Mouse (Mus musculus) adrenal gland, postnatal 0 days (tissue): ENCODE measurements around the gene Ssr1. TPM values are rescaled to one million over a fixed set of nuclear protein-coding genes. Genes with fewer than 3 reads are reported as not detected.

Experiments
- polyA plus RNA-seq: library from polyadenylated mRNA; unstranded; fragments of >200 nt; fragmentation: Nextera tagmentation; extraction: Ambion mirVana; gene quantifications from 2 replicates; pipeline ENCODE4 v1.2.1, GENCODE M21; 2015

Ssr1 gene
- polyA plus RNA-seq = 57.8 and 89.7 TPM in 2 replicates

DNA sequence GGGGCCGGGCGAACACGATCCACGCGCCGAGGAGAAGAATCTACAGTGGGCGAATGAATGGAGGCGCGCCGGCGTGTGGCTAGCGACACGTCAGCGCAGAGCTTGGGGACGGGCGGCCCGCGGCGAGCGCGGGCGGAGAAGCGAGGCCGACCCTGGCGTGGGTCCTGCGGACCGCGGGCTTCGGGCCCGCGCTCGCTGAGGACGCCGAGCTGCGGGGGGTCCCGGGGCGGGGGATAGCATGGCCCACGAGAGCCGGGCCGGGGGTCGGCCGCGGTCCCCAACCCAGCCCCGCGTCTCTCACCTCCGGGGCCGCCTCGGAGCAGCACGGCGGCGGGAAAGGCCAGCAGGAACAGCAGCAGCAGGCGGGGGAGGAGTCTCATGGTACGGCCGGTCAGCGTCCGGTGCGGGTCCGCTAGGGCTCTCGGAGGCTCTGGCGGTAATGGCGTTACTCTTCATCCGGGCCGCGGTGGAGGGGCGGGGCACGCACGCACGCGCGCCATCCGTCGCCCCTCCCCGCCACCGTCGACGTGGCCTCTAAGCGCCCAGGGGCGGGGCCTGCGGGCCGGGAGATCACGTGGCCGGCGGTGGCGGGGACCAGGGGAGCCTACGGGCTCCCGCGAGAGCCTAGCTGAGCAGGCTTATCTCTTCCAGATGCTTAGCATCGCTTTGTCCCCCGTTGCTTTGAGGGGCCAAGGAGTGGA is at the start of gene Ssr1:
Ssr1 (minus strand) TSS at position 514 of the 701 bp plus-strand sequence.

DNA sequence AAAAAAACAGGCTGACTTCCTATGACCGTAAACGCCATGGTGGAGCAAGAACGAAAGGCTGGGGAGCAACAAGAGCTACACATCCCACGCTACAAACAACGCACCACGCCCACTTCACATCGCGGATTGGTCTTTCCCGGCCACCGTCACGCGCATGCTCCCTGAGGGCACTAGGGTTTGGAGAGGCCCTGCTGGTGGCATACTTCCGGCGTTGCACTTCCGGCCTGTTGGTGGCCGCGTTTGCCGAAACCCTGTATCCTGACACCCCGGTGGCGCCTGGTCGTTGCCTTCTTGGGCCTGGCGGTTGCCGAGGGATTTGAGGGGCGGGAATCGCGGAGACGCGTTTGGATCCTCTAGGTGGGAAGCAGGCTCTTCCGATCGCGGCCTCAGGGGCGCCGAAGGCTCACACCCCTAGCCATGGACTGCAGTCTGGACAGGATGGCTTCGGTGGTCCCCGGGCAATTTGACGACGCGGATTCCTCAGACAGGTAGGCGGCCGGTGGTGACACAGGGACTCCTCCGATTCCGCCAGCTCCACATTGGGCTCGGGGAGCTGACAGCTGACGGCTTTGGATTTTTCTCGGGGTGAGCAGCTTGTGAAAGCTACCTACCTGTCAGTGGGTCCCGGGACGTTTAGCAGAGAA is 43.1 kb upstream of the Ssr1 start, which contains the start of gene Cage1:
Cage1 (minus strand) TSS at position 26 of the 644 bp plus-strand sequence.

DNA sequence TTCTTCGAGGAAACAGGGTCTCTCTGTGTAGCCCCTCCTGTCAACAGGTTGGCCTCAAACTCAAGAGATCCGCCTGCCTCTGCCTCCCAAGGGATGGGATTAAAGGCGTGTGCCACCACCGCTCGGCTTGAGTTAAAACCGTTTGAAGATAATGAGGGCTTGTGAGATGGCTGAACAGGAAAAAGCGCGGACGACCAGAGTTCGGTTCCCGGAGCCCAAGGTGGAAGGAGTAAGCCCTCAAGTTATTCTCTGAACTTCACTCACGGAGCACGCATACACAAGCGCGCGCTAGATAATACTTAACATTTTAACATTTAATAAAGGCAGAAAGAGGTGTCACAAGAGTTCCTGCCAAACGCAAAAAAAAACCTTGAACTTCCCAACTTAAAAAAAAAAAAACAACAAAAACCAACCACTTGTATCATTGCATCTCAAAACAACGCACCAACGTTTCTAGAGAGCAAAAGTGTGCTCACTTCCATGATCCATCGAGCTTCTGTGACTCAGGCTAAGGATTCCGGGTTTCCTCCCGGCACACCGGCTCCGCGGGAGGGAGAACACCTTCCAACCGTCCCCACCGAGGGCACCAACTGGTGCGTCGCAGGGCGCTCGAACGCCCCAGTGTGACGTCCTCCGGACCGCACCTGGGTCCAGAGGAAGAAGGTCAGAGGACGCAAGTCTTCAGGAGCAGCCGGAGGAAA is 42.5 kb upstream of the Ssr1 start, which contains the start of gene Riok1:
Riok1 (plus strand) TSS at position 653 of the 701 bp plus-strand sequence.

Other genes starting within 250 kb of the Ssr1 start
- gene Rreb1, start 215.8 kb downstream of the Ssr1 start, polyA plus RNA-seq = 5.8 and 9.2 TPM in 2 replicates
- 39.2 and 44.3 TPM in 2 replicates for gene Riok1, start 42.8 kb upstream of the Ssr1 start, polyA plus RNA-seq
- gene Cage1, start 42.9 kb upstream of the Ssr1 start, polyA plus RNA-seq = 2.9 and 5.6 TPM in 2 replicates
- 0.59 and 1.2 TPM in 2 replicates for gene Dsp, start 157.1 kb upstream of the Ssr1 start, polyA plus RNA-seq
- gene Snrnp48, start 210.7 kb upstream of the Ssr1 start, polyA plus RNA-seq = 26.7 and 28.9 TPM in 2 replicates